Mouse (Mus musculus) ES-Bruce4 (cell line): ENCODE measurements around the gene Kxd1.

ENCODE experiments used
- CTCF ChIP-seq: IDR thresholded peaks from one replicate; pipeline ENCODE4 v1.8.1; 2011; ENCODE audit warnings: low read depth, low read length
- EP300 ChIP-seq: IDR thresholded peaks from 2 replicates; pipeline ENCODE4 v1.6.1; 2011; ENCODE audit warnings: low read depth, low read length; ENCODE audit not compliant: insufficient read depth
- POLR2A ChIP-seq: IDR thresholded peaks from one replicate; pipeline ENCODE4 v1.8.1; 2011; ENCODE audit warnings: low read length; ENCODE audit not compliant: insufficient read depth

DNA sequence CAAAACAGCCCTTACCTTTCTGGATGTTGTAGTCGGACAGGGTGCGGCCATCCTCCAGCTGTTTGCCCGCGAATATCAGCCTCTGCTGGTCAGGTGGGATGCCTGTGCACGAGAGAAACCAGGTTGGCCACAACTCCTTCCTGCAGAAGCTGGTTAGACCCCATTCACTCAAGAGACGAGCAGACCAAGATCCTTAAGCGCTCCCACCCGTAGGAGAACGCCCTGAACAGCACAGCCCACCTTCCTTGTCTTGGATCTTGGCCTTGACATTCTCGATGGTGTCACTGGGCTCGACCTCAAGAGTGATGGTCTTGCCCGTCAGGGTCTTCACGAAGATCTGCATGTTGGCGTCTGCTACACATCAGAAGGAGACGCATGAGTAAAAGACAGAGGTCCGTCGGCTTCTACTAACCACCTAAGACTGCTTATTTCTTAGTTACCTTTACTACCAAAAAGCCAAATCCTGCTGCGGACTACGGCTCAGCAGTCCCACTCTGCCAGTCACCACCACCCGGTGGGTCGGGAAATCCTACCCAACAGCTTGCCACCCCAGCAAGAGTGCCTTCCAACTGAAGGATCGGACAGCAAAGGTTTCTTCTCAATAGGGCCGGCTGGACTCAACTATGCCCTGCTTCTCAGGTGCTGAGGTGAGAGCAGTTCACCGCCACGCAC lies 18.3 kb downstream of the Kxd1 start:
- TF ChIP-seq EP300: no peak
- no peak for TF ChIP-seq POLR2A
- TF ChIP-seq CTCF: no peak
